ENCODE assay signal across 30 mouse cellular contexts in the genomic region with DNA sequence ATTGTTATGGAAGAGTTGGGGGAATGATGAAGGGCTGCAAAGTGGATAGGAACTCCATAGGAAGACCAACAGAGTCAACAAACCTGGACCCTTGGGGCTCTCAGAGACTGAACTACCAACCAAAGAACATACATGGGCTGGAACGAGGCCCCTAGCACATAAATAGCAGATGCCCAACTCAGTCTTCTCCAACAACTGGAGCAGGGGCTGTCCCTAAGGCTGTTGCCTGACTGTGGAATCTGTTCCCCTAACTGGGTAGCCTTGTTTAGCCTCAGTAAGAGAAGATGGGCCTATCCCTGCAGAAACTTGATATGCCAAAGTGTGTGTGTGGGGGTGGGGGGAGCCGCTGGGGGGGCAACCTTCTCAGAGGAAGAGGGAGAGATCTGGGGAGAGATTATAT.
"Had no signal": no experiment of that assay in that cellular context is flagged by ENCODE, and none has a peak within 500 bp of the region (broad histone marks: within the 10 kb centered on the region; RNA-seq: fewer than 3 reads in every experiment).

No protein-coding gene starts in this region.

- H3K9me3 ChIP-seq: limb, embryonic 10.5 days; limb, embryonic 12.5 days; limb, embryonic 13.5 days; limb, embryonic 15.5 days; liver, embryonic 12.5 days; liver, embryonic 13.5 days; liver, embryonic 15.5 days; lung, embryonic 15.5 days; megakaryocyte, embryonic 14.5 days; midbrain, embryonic 10.5 days; midbrain, embryonic 12.5 days; midbrain, embryonic 13.5 days; midbrain, embryonic 15.5 days; neural tube, embryonic 12.5 days had no signal

- DNase-seq: left cerebral cortex, postnatal 4 days; liver; liver, embryonic 13.5 days; liver, postnatal 0 days; lung, adult 18-20 months; lung, adult 2 months; lung, embryonic 14.5 days; lung, postnatal 10 days; lung, postnatal 14 days; lung, postnatal 36 days; lung, postnatal 4 days; midbrain, embryonic 14.5 days had no signal

- H3K27ac ChIP-seq: limb, embryonic 10.5 days; limb, embryonic 12.5 days; limb, embryonic 13.5 days; limb, embryonic 15.5 days; liver, embryonic 12.5 days; liver, embryonic 13.5 days; liver, embryonic 14.5 days; liver, embryonic 15.5 days; lung, embryonic 15.5 days; macrophage; midbrain, embryonic 10.5 days; midbrain, embryonic 12.5 days; midbrain, embryonic 13.5 days; midbrain, embryonic 15.5 days; neural tube, embryonic 12.5 days had no signal

- H3K4me1 ChIP-seq: limb, embryonic 10.5 days; limb, embryonic 12.5 days; limb, embryonic 13.5 days; limb, embryonic 15.5 days; lung, embryonic 15.5 days; midbrain, embryonic 10.5 days; midbrain, embryonic 12.5 days; midbrain, embryonic 13.5 days; midbrain, embryonic 15.5 days; neural tube, embryonic 12.5 days had no signal

- H3K27me3 ChIP-seq: limb, embryonic 12.5 days; limb, embryonic 13.5 days; limb, embryonic 15.5 days; liver, embryonic 12.5 days; liver, embryonic 13.5 days; liver, embryonic 15.5 days; lung, embryonic 15.5 days; megakaryocyte, embryonic 14.5 days; midbrain, embryonic 12.5 days; midbrain, embryonic 13.5 days; midbrain, embryonic 15.5 days; neural tube, embryonic 12.5 days had no signal

- H3K4me3 ChIP-seq: limb, embryonic 10.5 days; limb, embryonic 12.5 days; limb, embryonic 13.5 days; limb, embryonic 15.5 days; liver, embryonic 12.5 days; liver, embryonic 13.5 days; liver, embryonic 15.5 days; lung, embryonic 15.5 days; megakaryocyte, embryonic 14.5 days; midbrain, embryonic 10.5 days; midbrain, embryonic 12.5 days; midbrain, embryonic 13.5 days; midbrain, embryonic 15.5 days; myocyte; neural tube, embryonic 12.5 days had no signal

- H3K4me2 ChIP-seq: limb, embryonic 12.5 days; limb, embryonic 13.5 days; limb, embryonic 15.5 days; liver, embryonic 11.5 days; liver, embryonic 12.5 days; liver, embryonic 13.5 days; liver, embryonic 15.5 days; lung, embryonic 14.5 days; lung, embryonic 15.5 days; midbrain, embryonic 11.5 days; midbrain, embryonic 12.5 days; midbrain, embryonic 13.5 days; midbrain, embryonic 15.5 days; neural tube, embryonic 12.5 days had no signal

- H3K36me3 ChIP-seq: limb, embryonic 10.5 days; limb, embryonic 12.5 days; limb, embryonic 13.5 days; limb, embryonic 15.5 days; lung, embryonic 15.5 days; midbrain, embryonic 10.5 days; midbrain, embryonic 12.5 days; midbrain, embryonic 13.5 days; midbrain, embryonic 15.5 days; neural tube, embryonic 12.5 days had no signal

- H3K9ac ChIP-seq: limb, embryonic 12.5 days; limb, embryonic 13.5 days; limb, embryonic 15.5 days; liver, embryonic 12.5 days; liver, embryonic 13.5 days; liver, embryonic 14.5 days; liver, embryonic 15.5 days; liver, postnatal 0 days; lung, embryonic 14.5 days; lung, embryonic 15.5 days; midbrain, embryonic 12.5 days; midbrain, embryonic 13.5 days; midbrain, embryonic 15.5 days; neural tube, embryonic 12.5 days had no signal
